Mouse (Mus musculus) cerebellum, adult 2 months (tissue): ENCODE results near the gene Wnt5b. TPM values are rescaled to one million over a fixed set of nuclear protein-coding genes. Genes with fewer than 3 reads are reported as not detected.

Experiments used
- DNase-seq, 2 experiments: peaks; one replicate each; pipeline ENCODE4 v3.0.0; 2021
- H3K27ac ChIP-seq: fragments of 200-500 bp; 2 replicates; pipeline ENCODE4 v1.5.1; 2012; ENCODE audit warnings: low read length, control low read depth, inconsistent platforms; ENCODE audit not compliant: insufficient read depth
- H3K27me3 ChIP-seq: fragments of 200-500 bp; 2 replicates; pipeline ENCODE4 v1.6.1; 2012; ENCODE audit warnings: inconsistent platforms, mild to moderate bottlenecking, low read length, moderate library complexity; ENCODE audit not compliant: control insufficient read depth, insufficient read depth
- H3K4me1 ChIP-seq: fragments of 200-500 bp; 2 replicates; pipeline ENCODE4 v1.6.1; 2011; ENCODE audit warnings: low read length; ENCODE audit not compliant: control insufficient read depth, insufficient read depth
- H3K4me3 ChIP-seq: fragments of 200-500 bp; replicated peaks from 2 replicates; pipeline ENCODE3; 2011; ENCODE audit warnings: mild to moderate bottlenecking, low read depth, low read length, control low read depth; ENCODE audit not compliant: insufficient read depth
- CTCF ChIP-seq: fragments of 200-500 bp; IDR thresholded peaks from 2 replicates; pipeline ENCODE4 v1.5.1; 2011; ENCODE audit warnings: low read depth, mild to moderate bottlenecking, control low read depth, low read length, moderate library complexity, borderline replicate concordance; ENCODE audit not compliant: insufficient read depth
- POLR2A ChIP-seq: fragments of 200-500 bp; IDR thresholded peaks from 2 replicates; pipeline ENCODE4 v1.6.1; 2011; ENCODE audit warnings: low read length, control low read depth, borderline replicate concordance; ENCODE audit not compliant: insufficient read depth
- WGBS: fragments of 180-500 bp; shearing (Covaris S2); methylation state at CpG from one replicate; pipeline ENCODE4 v1.1.7; 2018; 5-methylcytosine and 5-hydroxymethylcytosine counted together
- polyA plus RNA-seq: library from polyadenylated mRNA; depleted of rRNA; stranded (reverse); fragments of >200 nt; gene quantifications from 2 replicates; pipeline ENCODE4 v1.2.3, GENCODE M21; 2012

Wnt5b gene
- polyA plus RNA-seq, 1 experiment = 2.0 TPM

- TF ChIP-seq POLR2A = no peak
- no peak for TF ChIP-seq CTCF
- Histone ChIP-seq H3K4me3 (no peak overlapping the region), H3K27ac (no peak overlapping the region), H3K4me1 (peaks cover 16% of the 10 kb centered on the region), H3K27me3 (no peaks in the 10 kb centered on the region)
- peak; percentile 80 to 87 for DNase-seq
- WGBS = 6% methylated on average over 7 of the region's 7 CpGs
Measured at GRCm38 (mm10) chr6:119572296-119572695, 28.1 kb upstream of the Wnt5b start.

- H3K27me3 ChIP-seq = no peaks in the 10 kb centered on the region
- no peak overlapping the region for H3K4me3 ChIP-seq
- no peak for DNase-seq
- H3K4me1 ChIP-seq = peaks cover 22% of the 10 kb centered on the region
- WGBS = 79% methylated on average over 4 of the region's 4 CpGs
- no peak for TF ChIP-seq CTCF
- TF ChIP-seq POLR2A = no peak
- no peak overlapping the region for H3K27ac ChIP-seq
Measured at GRCm38 (mm10) chr6:119570797-119571196, 26.6 kb upstream of the Wnt5b start.

GRCm38 (mm10) chr6:119568339-119568738 lies 24.2 kb upstream of the Wnt5b start:
- TF ChIP-seq POLR2A (no peak), CTCF (no peak)
- H3K27ac ChIP-seq = no peak overlapping the region
- DNase-seq = no peak
- H3K27me3 ChIP-seq = no peaks in the 10 kb centered on the region
- peaks cover 20% of the 10 kb centered on the region for H3K4me1 ChIP-seq
- H3K4me3 ChIP-seq = no peak overlapping the region
- WGBS = 77% methylated on average over 2 of the region's 2 CpGs

- Histone ChIP-seq H3K4me1 (peaks cover 6% of the 10 kb centered on the region), H3K4me3 (no peak overlapping the region), H3K27me3 (no peaks in the 10 kb centered on the region), H3K27ac (no peak overlapping the region)
- 58% methylated on average over 23 of the region's 23 CpGs for WGBS
- peak in 1 of 2 experiments; percentile 18 for DNase-seq
- TF ChIP-seq CTCF (no peak), POLR2A (no peak)
Measured at GRCm38 (mm10) chr6:119565451-119566379, 21.6 kb upstream of the Wnt5b start.

GRCm38 (mm10) chr6:119562558-119562957 lies 18.4 kb upstream of the Wnt5b start:
- H3K27ac ChIP-seq = no peak overlapping the region
- TF ChIP-seq POLR2A = no peak
- TF ChIP-seq CTCF = no peak
- H3K4me1 ChIP-seq = peaks cover 6% of the 10 kb centered on the region
- H3K27me3 ChIP-seq = no peaks in the 10 kb centered on the region
- DNase-seq = no peak
- 83% methylated on average over 10 of the region's 10 CpGs for WGBS
- no peak overlapping the region for H3K4me3 ChIP-seq

- DNase-seq = no peak
- no peak overlapping the region for H3K27ac ChIP-seq
- no peaks in the 10 kb centered on the region for H3K4me1 ChIP-seq
- H3K4me3 ChIP-seq = no peak overlapping the region
- TF ChIP-seq POLR2A (no peak), CTCF (no peak)
- H3K27me3 ChIP-seq = no peaks in the 10 kb centered on the region
- WGBS = 89% methylated on average over 7 of the region's 7 CpGs
Measured at GRCm38 (mm10) chr6:119558855-119559254, 14.7 kb upstream of the Wnt5b start.

- H3K27me3 ChIP-seq = no peaks in the 10 kb centered on the region
- H3K4me3 ChIP-seq = no peak overlapping the region
- TF ChIP-seq POLR2A (no peak), CTCF (no peak)
- DNase-seq = no peak
- H3K4me1 ChIP-seq = no peaks in the 10 kb centered on the region
- no peak overlapping the region for H3K27ac ChIP-seq
- 68% methylated on average over 8 of the region's 8 CpGs for WGBS
Measured at GRCm38 (mm10) chr6:119554439-119554838, 10.3 kb upstream of the Wnt5b start.

- 6% methylated on average over 14 of the region's 14 CpGs for WGBS
Measured at GRCm38 (mm10) chr6:119544518-119544864, 344 bp upstream of the Wnt5b start.

More at GRCm38 (mm10) chr6:119544518-119544864, 344 bp upstream of the Wnt5b start:
- H3K4me1 ChIP-seq = no peaks in the 10 kb centered on the region
- no peaks in the 10 kb centered on the region for H3K27me3 ChIP-seq
- TF ChIP-seq POLR2A (no peak), CTCF (no peak)
- H3K4me3 ChIP-seq = peak overlapping the region; percentile 32
- no peak overlapping the region for H3K27ac ChIP-seq
- DNase-seq = no peak
